Mouse (Mus musculus) limb, embryonic 13.5 days (tissue): Measurements from ENCODE around the gene Slc36a2. TPM values are rescaled to one million over a fixed set of nuclear protein-coding genes. Genes with fewer than 3 reads are reported as not detected.

Experiments used
- polyA plus RNA-seq: library from polyadenylated mRNA; unstranded; fragments of >200 nt; fragmentation: Nextera tagmentation; extraction: Ambion mirVana; gene quantifications from 2 replicates; pipeline ENCODE4 v1.2.1, GENCODE M21; 2015

Slc36a2 gene
- polyA plus RNA-seq, 1 experiment from 2014 or later = 0.29 TPM

Other genes with a start within 250 kb of the Slc36a2 start
- 22.4 and 23.3 TPM in 2 replicates for gene Tnip1, start 222.2 kb downstream of the Slc36a2 start, polyA plus RNA-seq
- gene Anxa6, start 151.6 kb downstream of the Slc36a2 start, polyA plus RNA-seq = 328 and 335 TPM in 2 replicates
- 0.57 and 0.90 TPM in 2 replicates for gene Ccdc69, start 106.9 kb downstream of the Slc36a2 start, polyA plus RNA-seq
- 17.9 and 18.0 TPM in 2 replicates for gene Gm2a, start 87.0 kb downstream of the Slc36a2 start, polyA plus RNA-seq
- gene Slc36a3, start 33.4 kb downstream of the Slc36a2 start, polyA plus RNA-seq = not detected in 2 replicates
- 1.4 and 1.5 TPM in 2 replicates for gene Slc36a1, start 19.3 kb upstream of the Slc36a2 start, polyA plus RNA-seq
- gene Fat2, start 151.5 kb upstream of the Slc36a2 start, polyA plus RNA-seq = 0.33 and 0.41 TPM in 2 replicates
- 1,317 and 1,385 TPM in 2 replicates for gene Sparc, start 238.1 kb upstream of the Slc36a2 start, polyA plus RNA-seq